ENCODE assay signal across 7 mouse cellular contexts in the genomic region with DNA sequence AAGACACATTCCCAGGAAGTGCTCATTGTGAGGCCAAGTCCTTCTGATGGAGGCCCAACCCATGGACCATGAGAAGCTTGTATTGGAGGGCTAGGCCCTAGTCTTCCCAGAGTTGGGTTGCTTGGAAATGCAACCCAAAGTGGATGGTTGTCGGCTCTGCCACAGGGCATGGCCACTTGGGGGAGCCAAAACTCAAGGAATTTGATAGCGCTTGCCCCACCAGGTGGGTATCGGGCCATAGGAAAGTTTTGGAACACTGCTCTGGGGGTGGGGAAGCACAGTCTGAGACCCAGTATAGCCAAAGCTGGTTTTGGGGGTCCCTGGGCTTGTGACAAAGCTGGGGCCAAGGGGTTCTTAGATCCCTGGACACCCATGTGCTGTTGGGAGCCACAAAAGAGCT. TPM values are rescaled to one million over a fixed set of nuclear protein-coding genes. Genes with fewer than 3 reads are reported as not detected.
DNase-seq lines count a peak whose midpoint lies in the region; TF ChIP-seq lines count a peak whose summit lies in the region.

No protein-coding gene starts in this region.

- no peaks in the 10 kb centered on the region for H3K79me2 ChIP-seq in CH12.LX (replicated peaks; ENCODE audit: control insufficient read depth, extremely low read depth, insufficient read depth, poor library complexity, severe bottlenecking)

- WGBS in lung, adult 2 months: 15% methylated on average over 3 of the region's 3 CpGs

- no peak overlapping the region for H3K4me2 ChIP-seq in CH12.LX (ENCODE audit: insufficient read depth, low read depth, poor library complexity, severe bottlenecking)

- DNase-seq in layer of hippocampus, postnatal 10 days (ENCODE audit: low spot score in 2 of 2): peak; percentile 6 to 23
- no peak for DNase-seq in layer of hippocampus, adult 11-12 months (ENCODE audit: low spot score)
- DNase-seq in CH12.LX (ENCODE audit: extremely low read depth): peak; percentile 25
- DNase-seq in WW6 (ENCODE audit: low read depth, low spot score): peak; percentile 13
- peak; percentile 26 for DNase-seq in heart, postnatal 4 days
- DNase-seq in lung, adult 2 months: no peak
- peak; percentile 18 for DNase-seq in thymus, postnatal 25 days

- H3K9ac ChIP-seq in CH12.LX (ENCODE audit: insufficient read depth, low read depth): no peak overlapping the region

- no peak overlapping the region for H3K4me3 ChIP-seq in CH12.LX (replicated peaks in 1 of 3; ENCODE audit: low read depth in 2 of 3, low read length in 2 of 3, poor library complexity in 1 of 3)
- no peak overlapping the region for H3K4me3 ChIP-seq in lung, adult 2 months (replicated peaks; ENCODE audit: extremely low read depth, low read depth, low read length)

- dilution Hi-C loops in CH12.LX (cut with MboI; ENCODE audit: extremely low pct_ligation_motif_present, extremely low pct_unique_long_range_greater_than_20kb, low sequenced_read_pairs): no loop called here

- no peak for TF ChIP-seq EP300 in CH12.LX (IDR thresholded peaks at IDR 0.05; ENCODE audit: low read length)

- peak; percentile 79 for TF ChIP-seq RAD21 in CH12.LX (IDR thresholded peaks at IDR 0.05; ENCODE audit: low read depth, low read length)

- TF ChIP-seq CTCF in CH12.LX (conservative IDR thresholded peaks at IDR 0.05 in 1 of 2, IDR thresholded peaks at IDR 0.05 in 1 of 2; ENCODE audit: low read depth in 2 of 2, low read length in 2 of 2): peak; percentile 36 to 79; a peak in 3 of 4 replicates
- peak; percentile 59; the same call in 1 of the 2 replicates for TF ChIP-seq CTCF in lung, adult 2 months (IDR thresholded peaks at IDR 0.05; ENCODE audit: insufficient read depth, low read length)

- no peak overlapping the region for H3K27ac ChIP-seq in CH12.LX (ENCODE audit: insufficient read depth, low read depth)

- H3K36me3 ChIP-seq in CH12.LX (replicated peaks in 1 of 2; ENCODE audit: control insufficient read depth in 1 of 2, insufficient read depth in 1 of 2, low read length in 1 of 2): no peaks in the 10 kb centered on the region

- no peaks in the 10 kb centered on the region for H3K27me3 ChIP-seq in CH12.LX (replicated peaks)

- in situ Hi-C loops in CH12.LX (cut with MboI; ENCODE audit: low pct_ligation_motif_present, low pct_unique_long_range_greater_than_20kb, low sequenced_read_pairs): loop anchor here (10.0 kb wide), 2 partner anchors 96 to 414 kb away; no protein-coding TSS in a partner anchor

- no peaks in the 10 kb centered on the region for H3K9me3 ChIP-seq in CH12.LX (replicated peaks; ENCODE audit: low read length)

- no peak for TF ChIP-seq POLR2A in CH12.LX (IDR thresholded peaks at IDR 0.05; ENCODE audit: low read depth, low read length)
- no peak for TF ChIP-seq POLR2A in lung, adult 2 months (IDR thresholded peaks at IDR 0.05; ENCODE audit: borderline replicate concordance, extremely low read depth, low read depth, low read length)

- peaks cover 2% of the 10 kb centered on the region in 2 experiments; a peak in 1 of 4 replicates for H3K4me1 ChIP-seq in CH12.LX (ENCODE audit: control insufficient read depth in 1 of 2, insufficient read depth in 2 of 2)
- no peaks in the 10 kb centered on the region for H3K4me1 ChIP-seq in lung, adult 2 months (ENCODE audit: control insufficient read depth, insufficient read depth, low read length)

TF ChIP-seq in CH12.LX, 34 proteins besides CTCF, POLR2A, EP300 and RAD21:
- TF ChIP-seq SMC3 (IDR thresholded peaks at IDR 0.05; ENCODE audit: low read depth, low read length): peak; percentile 70
- no peak for TF ChIP-seq TCF12 (IDR thresholded peaks at IDR 0.05; ENCODE audit: low read depth, low read length)
- TF ChIP-seq ZC3H11A (IDR thresholded peaks at IDR 0.05; ENCODE audit: low read depth, low read length): peak; percentile 34

RNA-seq across cellular contexts. Expression of gene Crlf2, which starts 42.3 kb away (rescaled TPM):
- total RNA-seq in layer of hippocampus, postnatal 10 days (2021): 10 to 100 TPM; 33.3 to 43.0 TPM
- total RNA-seq in CH12.LX (2012; rRNA removed) (25.4 and 32.5 TPM in 2 replicates), CH12.LX (2014; rRNA removed) (9.3 and 10.5 TPM in 2 replicates)
- 22.2 and 22.6 TPM in 2 replicates for polyA plus RNA-seq in CH12.LX (2012; ENCODE audit: insufficient read length, low read depth)
- total RNA-seq in heart, postnatal 4 days (2021): 10 to 100 TPM; 16.0 to 16.6 TPM
- 33.0 and 70.2 TPM in 2 replicates for polyA plus RNA-seq in lung, adult 2 months (2012; rRNA removed)

Comparison
In these comparisons a context has a peak if more than half of its experiments do, and no peak if none do; other contexts are left out.
1. DNase-seq: peak in layer of hippocampus, postnatal 10 days (2 of 2), CH12.LX (single experiment), WW6 (single experiment), heart, postnatal 4 days (single experiment) and thymus, postnatal 25 days (single experiment); none in layer of hippocampus, adult 11-12 months (single experiment) and lung, adult 2 months (single experiment).